Mouse (Mus musculus) ES-E14 (cell line): ENCODE measurements around the gene Twist1. TPM values are rescaled to one million over a fixed set of nuclear protein-coding genes. Genes with fewer than 3 reads are reported as not detected.

ENCODE experiments used
- DNase-seq: peaks from one replicate; pipeline ENCODE4 v3.0.0-alpha.2; 2013; ENCODE audit warnings: low read depth, low spot score
- H3K27ac ChIP-seq: 2 replicates; pipeline ENCODE4 v1.5.1; 2012; ENCODE audit warnings: low read depth, mild to moderate bottlenecking, low read length, moderate library complexity, mixed read lengths; ENCODE audit not compliant: poor library complexity, insufficient read depth, severe bottlenecking
- H3K36me3 ChIP-seq: 2 replicates; pipeline ENCODE4 v1.6.1; 2012; ENCODE audit warnings: mild to moderate bottlenecking, low read length, moderate library complexity, mixed read lengths; ENCODE audit not compliant: control insufficient read depth, poor library complexity, insufficient read depth, severe bottlenecking
- H3K4me1 ChIP-seq, 2 experiments: fragments of 150-350 bp in 1 of 2; sonication (generic) in 1 of 2; 2 replicates each; pipeline ENCODE4 v1.6.1; 2012; ENCODE audit warnings: low read length in 2 of 2, mild to moderate bottlenecking in 1 of 2, mixed read lengths in 1 of 2; ENCODE audit not compliant: control insufficient read depth in 2 of 2, insufficient read depth in 2 of 2, poor library complexity in 1 of 2
- H3K4me3 ChIP-seq, 2 experiments: fragments of 150-350 bp in 1 of 2; sonication (generic) in 1 of 2; 2 replicates each; pipeline ENCODE4 v1.5.1; 2012; ENCODE audit warnings: low read length in 2 of 2, low read depth in 1 of 2, mild to moderate bottlenecking in 1 of 2, mixed read lengths in 1 of 2; ENCODE audit not compliant: insufficient read depth in 1 of 2, poor library complexity in 1 of 2, severe bottlenecking in 1 of 2
- H3K9ac ChIP-seq: 2 replicates; pipeline ENCODE4 v1.6.1; 2012; ENCODE audit warnings: low read depth, mild to moderate bottlenecking, low read length, mixed read lengths; ENCODE audit not compliant: poor library complexity, insufficient read depth, severe bottlenecking
- H3K9me3 ChIP-seq: fragments of 150-350 bp; sonication (generic); 2 replicates; pipeline ENCODE4 v1.6.1; 2012; ENCODE audit warnings: low read depth, mild to moderate bottlenecking, low read length; ENCODE audit not compliant: control insufficient read depth, insufficient read depth
- CHD2 ChIP-seq: IDR thresholded peaks from 2 replicates; pipeline ENCODE4 v1.6.1; 2014; ENCODE audit warnings: mild to moderate bottlenecking, low read depth, low read length, inconsistent platforms
- HCFC1 ChIP-seq: IDR thresholded peaks from 2 replicates; pipeline ENCODE4 v1.6.1; 2012; ENCODE audit warnings: low read length, inconsistent platforms, borderline replicate concordance; ENCODE audit not compliant: insufficient read depth
- MAFK ChIP-seq: IDR thresholded peaks from 2 replicates; pipeline ENCODE4 v1.6.1; 2014; ENCODE audit warnings: mild to moderate bottlenecking, low read depth, low read length, inconsistent platforms; ENCODE audit not compliant: insufficient read depth
- ZC3H11A ChIP-seq: IDR thresholded peaks from 2 replicates; pipeline ENCODE4 v1.6.1; 2012; ENCODE audit warnings: low read depth, mild to moderate bottlenecking, inconsistent platforms, low read length, borderline replicate concordance
- ZNF384 ChIP-seq: IDR thresholded peaks from 2 replicates; pipeline ENCODE4 v1.6.1; 2012; ENCODE audit warnings: low read depth, low read length, inconsistent platforms
- in situ Hi-C, 2 experiments: fragments of 600-800 bp; cut with MboI; formaldehyde crosslinking; loops; one replicate each; pipeline ENCODE4 v1.15.1; 2025; ENCODE audit warnings: low sequenced_read_pairs in 2 of 2, inconsistent platforms in 1 of 2; ENCODE audit not compliant: unreplicated experiment in 2 of 2
- total RNA-seq: library from RNA; depleted of rRNA; stranded (reverse); fragments of 300-350 nt; gene quantifications from 2 replicates; pipeline ENCODE4 v1.2.3, GENCODE M21; 2012; rRNA removed

Gene Twist1
- total RNA-seq, 1 experiment: 6.8 TPM

GRCm38 (mm10) chr12:33968898-33969178 lies 11.4 kb downstream of the Twist1 start:
- H3K9ac ChIP-seq: no peak overlapping the region
- H3K9me3 ChIP-seq: no peaks in the 10 kb centered on the region
- H3K27ac ChIP-seq: no peak overlapping the region
- DNase-seq: no peak
- peaks cover 0 to 3% of the 10 kb centered on the region in 2 experiments; a peak in 1 of 4 replicates for H3K4me1 ChIP-seq
- no peak overlapping the region for H3K4me3 ChIP-seq
- TF ChIP-seq HCFC1 (no peak), MAFK (no peak), CHD2 (no peak), ZNF384 (no peak), ZC3H11A (no peak)
- H3K36me3 ChIP-seq: no peaks in the 10 kb centered on the region
- in situ Hi-C loops: no loop called here

- Histone ChIP-seq H3K4me1 (no peaks in the 10 kb centered on the region), H3K9ac (no peak overlapping the region), H3K9me3 (no peaks in the 10 kb centered on the region), H3K4me3 (no peak overlapping the region), H3K36me3 (no peaks in the 10 kb centered on the region), H3K27ac (no peak overlapping the region)
- in situ Hi-C loops: no loop called here
- no peak for DNase-seq
- no peak for TF ChIP-seq ZNF384
- no peak for TF ChIP-seq HCFC1
- no peak for TF ChIP-seq MAFK
- TF ChIP-seq CHD2: no peak
- TF ChIP-seq ZC3H11A: no peak
These were observed 22.7 kb downstream of the Twist1 start for GRCm38 (mm10) chr12:33980159-33980558.

GRCm38 (mm10) chr12:33981433-33981832 lies 24.0 kb downstream of the Twist1 start:
- Histone ChIP-seq H3K4me1 (no peaks in the 10 kb centered on the region), H3K36me3 (no peaks in the 10 kb centered on the region), H3K9me3 (no peaks in the 10 kb centered on the region), H3K4me3 (no peak overlapping the region), H3K9ac (no peak overlapping the region), H3K27ac (no peak overlapping the region)
- TF ChIP-seq CHD2 (no peak), ZC3H11A (no peak), MAFK (no peak), HCFC1 (no peak)
- in situ Hi-C loops: no loop called here
- DNase-seq: no peak

GRCm38 (mm10) chr12:33993127-33993526 lies 35.7 kb downstream of the Twist1 start:
- no peak for DNase-seq
- Histone ChIP-seq H3K36me3 (no peaks in the 10 kb centered on the region), H3K27ac (no peak overlapping the region), H3K9ac (no peak overlapping the region), H3K4me1 (no peaks in the 10 kb centered on the region), H3K4me3 (no peak overlapping the region), H3K9me3 (no peaks in the 10 kb centered on the region)
- in situ Hi-C loops: no loop called here
- TF ChIP-seq CHD2 (no peak), HCFC1 (no peak), MAFK (no peak), ZNF384 (no peak), ZC3H11A (no peak)

Other genes starting within 250 kb of the Twist1 start
- not detected in 2 replicates for gene Ferd3l, start 29.2 kb upstream of the Twist1 start, total RNA-seq